ENCODE assay signal across 19 mouse cellular contexts in genomic region chr10:59171042-59171441, GRCm38 (mm10).
"Had no signal": no experiment of that assay in that cellular context is flagged by ENCODE, and none has a peak within 500 bp of the region (broad histone marks: within the 10 kb centered on the region; RNA-seq: fewer than 3 reads in every experiment).

No protein-coding gene starts in this region.

- H3K4me1 ChIP-seq: kidney, embryonic 15.5 days; limb, embryonic 13.5 days; stomach, embryonic 15.5 days had no signal

- ATAC-seq: intestine, postnatal 0 days; midbrain, embryonic 16.5 days had no signal

- H3K36me3 ChIP-seq: liver, embryonic 13.5 days had no signal

- DNase-seq: kidney, adult 8-10 months; kidney, postnatal 10 days; kidney, postnatal 36 days; layer of hippocampus, postnatal 36 days; liver, embryonic 13.5 days; lung, adult 2 months; lung, postnatal 14 days; lung, postnatal 4 days; right cerebral cortex, postnatal 4 days; thymus, adult 2 months; thymus, postnatal 14 days; thymus, postnatal 4 days had no signal

- H3K9ac ChIP-seq: kidney, embryonic 15.5 days; limb, embryonic 13.5 days; liver, embryonic 13.5 days; stomach, embryonic 15.5 days had no signal

- H3K9me3 ChIP-seq: kidney, embryonic 15.5 days; limb, embryonic 13.5 days; liver, embryonic 13.5 days; stomach, embryonic 15.5 days had no signal

- H3K27me3 ChIP-seq: kidney, embryonic 15.5 days; limb, embryonic 13.5 days; liver, embryonic 13.5 days; stomach, embryonic 15.5 days had no signal

- H3K4me3 ChIP-seq: kidney, embryonic 15.5 days; left cerebral cortex, adult 2 months; limb, embryonic 13.5 days; liver, embryonic 13.5 days; stomach, embryonic 15.5 days had no signal

- H3K4me2 ChIP-seq: kidney, embryonic 15.5 days; limb, embryonic 13.5 days; liver, embryonic 13.5 days; midbrain, embryonic 11.5 days; stomach, embryonic 15.5 days had no signal

- H3K27ac ChIP-seq: kidney, embryonic 15.5 days; left cerebral cortex, adult 2 months; limb, embryonic 13.5 days; liver, embryonic 13.5 days; stomach, embryonic 15.5 days had no signal
